Mouse (Mus musculus) left cerebral cortex, postnatal 25 days (tissue): ENCODE measurements at regions not wholly inside any gene's neighbourhood (a gene's known extent, or its start where the extent isn't known, plus 50 kb on each side); places are given as distances from the start of the nearest gene placed in this dataset.

ENCODE experiments used
- DNase-seq, 2 experiments: peaks; one replicate each; pipeline ENCODE4 v3.0.0; 2022; ENCODE audit warnings: low spot score in 2 of 2, mixed read lengths in 1 of 2
- intact Hi-C: fragments of 180-260 bp; cut with DNase I; formaldehyde crosslinking; loops from one replicate; pipeline ENCODE4 v1.15.1; 2025

DNA sequence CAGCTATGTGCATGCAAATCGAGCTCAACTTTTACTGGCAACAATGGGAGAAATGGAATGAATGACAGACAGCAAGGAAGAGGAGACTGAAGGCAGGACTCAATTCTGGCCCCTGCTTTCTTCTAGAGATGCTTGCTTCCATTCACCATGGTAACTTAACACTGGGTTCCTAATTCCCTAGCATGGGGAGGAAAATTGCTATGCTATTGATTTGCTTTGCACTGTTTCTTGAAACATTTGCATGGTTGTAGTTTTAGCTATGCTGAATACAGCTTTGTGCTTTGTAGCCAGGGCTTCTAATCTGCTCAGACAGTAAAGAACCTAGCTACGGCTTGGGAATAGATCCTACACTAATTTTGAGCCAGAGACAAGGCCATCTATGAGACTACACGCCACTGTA, 419.0 kb upstream of the Tenm3 start:
- no peak for DNase-seq
- intact Hi-C loops = no loop called here

- DNase-seq = peak in 1 of 2 experiments; percentile 8
- intact Hi-C loops = no loop called here
These were observed 412.2 kb upstream of the Tenm3 start for GRCm38 (mm10) chr8:49255954-49256353.

DNA sequence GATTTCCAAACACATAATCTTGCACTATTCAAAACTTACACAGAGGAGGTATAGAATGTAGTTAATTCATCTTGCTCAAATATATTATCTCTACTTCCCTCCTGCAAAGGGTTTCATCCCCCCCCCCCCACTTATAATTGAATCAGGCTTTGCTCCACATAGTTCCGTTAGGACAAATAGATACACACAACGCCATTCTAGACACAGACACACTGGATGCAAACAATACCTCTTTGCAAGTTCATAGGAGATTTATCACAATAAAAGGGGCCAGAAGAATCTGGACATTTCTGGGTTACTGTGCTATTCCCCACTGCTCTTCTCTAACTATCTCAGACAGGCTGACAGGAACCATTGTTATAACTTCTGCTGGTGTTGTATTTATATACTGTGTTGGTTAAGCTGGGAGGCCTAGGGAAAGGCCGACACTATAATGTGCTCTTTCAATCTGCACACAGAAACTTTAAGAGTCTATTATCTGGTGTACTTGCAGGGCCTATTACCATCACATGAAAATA, 410.6 kb upstream of the Tenm3 start:
- no peak for DNase-seq
- intact Hi-C loops = no loop called here

GRCm38 (mm10) chr8:49243002-49243401, 399.3 kb upstream of the Tenm3 start:
- intact Hi-C loops = no loop called here
- no peak for DNase-seq

- DNase-seq = no peak
These were observed 393.0 kb upstream of the Tenm3 start for GRCm38 (mm10) chr8:49236822-49237071.

DNA sequence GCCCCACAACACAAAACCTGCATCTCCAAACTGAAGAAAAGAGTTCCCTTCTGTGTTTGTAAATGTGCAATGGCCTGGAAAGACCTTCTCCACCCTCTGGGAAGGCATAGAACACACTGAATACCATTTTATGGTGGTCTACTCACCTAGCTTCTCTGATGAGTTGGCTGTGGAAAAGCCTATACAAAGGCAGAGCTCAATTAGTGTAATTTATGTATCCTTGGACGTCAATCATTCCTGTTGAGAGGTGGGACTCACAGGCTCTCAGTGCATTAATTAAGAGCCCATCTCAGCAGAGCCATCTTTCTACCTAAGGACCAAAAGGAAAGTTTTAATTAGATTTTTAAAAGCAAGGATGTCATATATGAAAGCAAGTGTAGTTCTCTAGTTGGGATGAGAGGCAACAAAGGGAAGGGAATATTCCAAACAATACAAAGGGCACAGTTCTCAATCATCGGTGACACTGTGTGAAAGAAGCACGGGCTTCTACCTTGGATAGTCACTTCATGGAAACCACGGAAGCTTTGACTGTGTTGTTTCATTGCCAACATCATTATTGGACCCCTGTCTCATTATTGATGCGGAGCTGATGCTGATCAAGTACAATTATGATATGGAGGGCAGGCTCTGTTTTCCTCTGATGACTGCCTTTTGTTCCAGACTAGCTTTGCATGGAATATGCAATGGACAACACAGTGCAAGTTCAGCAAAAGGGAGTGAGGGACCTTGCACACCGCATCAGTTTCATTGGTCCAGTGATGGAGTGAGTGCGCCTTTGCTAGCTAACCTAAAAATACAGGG, 392.5 kb upstream of the Tenm3 start:
- DNase-seq = no peak
- intact Hi-C loops = no loop called here

More at GRCm38 (mm10) chr8:49236822-49237071, 393.0 kb upstream of the Tenm3 start:
- intact Hi-C loops = no loop called here

DNA sequence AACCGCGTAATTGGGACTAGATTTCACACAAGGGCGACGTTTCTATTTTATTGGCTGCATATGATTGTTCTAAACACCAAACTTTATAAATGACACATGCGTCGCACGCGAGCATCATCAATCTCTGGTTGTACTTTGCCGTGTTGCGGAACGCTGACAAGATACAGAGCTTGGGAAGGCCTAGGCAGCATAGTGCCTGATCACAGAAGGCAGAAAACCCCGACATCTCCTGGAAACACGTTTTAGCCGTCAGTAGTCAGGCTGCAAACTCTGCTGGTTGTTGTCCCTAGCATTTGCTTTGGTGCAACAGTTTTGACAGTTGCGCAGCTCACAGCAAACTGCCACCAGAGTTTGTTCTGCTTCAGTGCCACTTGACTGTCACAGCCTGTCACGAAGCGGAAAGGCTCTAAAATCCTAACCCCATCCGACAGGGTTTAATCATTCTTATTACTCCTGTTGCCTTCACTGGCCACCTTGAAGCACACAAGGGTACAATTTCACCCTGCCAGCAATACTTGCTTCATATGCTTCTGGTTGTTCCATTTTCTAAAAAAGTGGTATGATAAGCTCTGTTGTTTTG, 380.2 kb upstream of the Tenm3 start:
- intact Hi-C loops = no loop called here
- no peak for DNase-seq

DNA sequence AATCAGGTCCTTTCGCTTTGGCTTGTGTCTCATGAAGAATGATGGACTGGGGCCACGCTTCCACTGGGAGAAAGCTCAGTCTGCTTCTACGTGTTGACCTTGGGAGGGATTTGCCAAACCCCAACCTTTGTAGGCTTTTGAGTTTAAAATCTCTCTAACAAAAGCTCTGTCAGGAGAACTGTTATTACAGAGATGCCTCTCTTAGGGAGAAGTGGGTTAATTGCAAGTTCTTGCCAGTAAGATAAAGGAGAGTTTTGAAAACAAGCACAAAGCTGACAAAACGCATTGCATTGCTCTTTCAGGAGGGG, 351.5 kb upstream of the Tenm3 start:
- intact Hi-C loops = no loop called here
- no peak for DNase-seq

DNA sequence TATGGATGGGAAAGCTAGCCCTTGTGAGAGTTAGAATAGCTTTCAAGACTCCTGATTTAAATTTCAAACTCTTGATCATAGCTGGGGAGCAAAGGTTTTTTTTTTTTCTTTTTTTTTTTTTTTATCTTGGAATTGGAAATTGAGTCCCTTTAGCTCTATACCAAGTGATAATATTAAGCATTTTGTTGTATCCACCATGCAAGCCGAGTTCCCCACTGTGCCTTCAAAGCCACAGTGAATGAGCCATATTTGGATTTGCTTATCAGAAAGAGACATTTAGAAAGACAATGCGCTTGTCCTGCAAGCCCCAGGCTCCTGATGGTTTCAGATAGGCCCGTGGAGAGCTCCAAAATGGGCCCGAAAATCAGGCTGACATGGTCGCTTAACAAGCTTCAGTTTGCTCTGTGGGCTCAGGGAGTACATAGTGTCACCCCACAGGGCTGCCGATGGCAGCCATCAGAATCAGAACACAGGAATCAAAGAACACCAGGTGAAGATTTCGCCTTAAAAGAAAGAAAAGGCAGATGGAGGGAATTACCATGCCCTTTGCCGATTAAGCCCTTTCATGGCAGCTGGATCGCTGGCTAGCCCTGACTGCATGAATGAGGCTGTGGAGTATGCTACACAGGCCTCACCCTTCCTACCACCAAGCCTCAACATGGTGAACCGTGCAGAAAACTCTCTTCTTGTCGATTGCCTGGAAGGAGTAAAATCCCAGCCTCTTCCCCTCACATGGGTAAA, 351.0 kb upstream of the Tenm3 start:
- intact Hi-C loops = no loop called here

DNA sequence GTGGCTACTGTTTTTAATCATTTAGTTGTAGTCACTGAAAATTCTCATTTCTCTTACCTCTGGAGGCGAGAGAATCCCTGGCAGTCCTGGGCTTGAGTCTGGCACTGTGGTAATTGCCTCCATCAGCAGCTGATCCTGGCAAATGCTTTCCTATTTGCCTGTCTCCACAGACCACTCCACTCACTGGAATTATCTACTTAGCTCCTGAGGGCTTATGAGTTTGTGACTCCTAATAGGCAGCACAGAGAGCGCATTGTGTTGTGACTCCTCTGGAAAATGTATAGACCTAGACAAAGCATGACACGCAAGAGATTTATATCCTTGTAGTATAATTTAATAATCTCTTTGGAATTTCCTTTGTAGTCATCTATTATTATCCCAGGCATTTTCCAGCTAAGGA, 343.1 kb upstream of the Tenm3 start:
- intact Hi-C loops = no loop called here

More for the DNA sequence above, 351.0 kb upstream of the Tenm3 start:
- no peak for DNase-seq

DNA sequence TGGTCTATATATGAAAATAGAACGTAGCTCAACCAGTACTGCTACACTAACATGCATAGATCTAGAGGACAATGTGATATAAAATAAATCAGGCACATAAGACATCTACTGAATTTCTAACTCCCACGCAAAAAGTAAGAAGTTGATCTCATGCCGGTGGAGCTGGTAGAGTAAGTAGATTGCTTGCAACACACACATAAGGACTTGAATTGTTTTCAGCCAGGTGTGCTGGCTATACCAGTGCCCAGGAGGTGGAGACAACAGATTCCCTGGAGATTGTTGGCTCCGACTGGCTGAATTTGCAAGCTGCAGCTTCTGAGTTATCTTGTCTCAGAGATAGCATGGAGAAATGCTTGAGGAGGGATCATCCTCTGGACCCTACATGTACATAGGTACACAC, 331.6 kb upstream of the Tenm3 start:
- intact Hi-C loops = no loop called here
- no peak for DNase-seq

More for the DNA sequence above, 343.1 kb upstream of the Tenm3 start:
- no peak for DNase-seq

GRCm38 (mm10) chr8:49174956-49175355, 331.2 kb upstream of the Tenm3 start:
- DNase-seq = no peak
- intact Hi-C loops = no loop called here

- peak; percentile 3 to 20 for DNase-seq
- intact Hi-C loops = no loop called here
These were observed 315.6 kb upstream of the Tenm3 start for GRCm38 (mm10) chr8:49159318-49159717.

GRCm38 (mm10) chr8:49158201-49158600, 314.4 kb upstream of the Tenm3 start:
- DNase-seq = no peak
- intact Hi-C loops = no loop called here

DNA sequence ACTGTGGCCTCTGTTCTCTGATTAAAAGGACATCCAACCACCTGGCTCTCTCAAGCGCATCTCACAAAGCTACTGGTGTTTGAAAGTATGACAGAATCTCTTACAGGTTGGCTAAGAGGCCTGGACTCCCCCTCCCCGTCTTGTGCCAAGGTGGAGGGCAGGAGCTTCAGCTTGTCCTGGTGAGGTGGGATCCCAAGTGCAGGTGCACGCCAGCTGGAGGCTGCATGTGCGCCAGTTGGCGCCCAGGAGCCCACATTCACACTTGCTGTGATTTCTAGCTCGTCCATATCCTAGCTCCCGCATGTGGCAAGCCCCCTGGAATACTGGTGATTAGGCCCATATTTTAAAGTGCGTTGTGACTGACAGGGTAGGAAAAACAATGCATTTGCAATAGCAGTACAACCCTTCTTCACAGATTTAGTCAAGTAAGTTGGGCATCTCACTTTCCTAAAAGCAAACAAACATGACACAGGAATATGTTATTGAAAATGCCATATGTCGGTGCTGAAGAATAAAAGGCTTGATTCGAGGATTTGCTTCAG, 292.8 kb upstream of the Tenm3 start:
- no peak for DNase-seq
- intact Hi-C loops = no loop called here

DNA sequence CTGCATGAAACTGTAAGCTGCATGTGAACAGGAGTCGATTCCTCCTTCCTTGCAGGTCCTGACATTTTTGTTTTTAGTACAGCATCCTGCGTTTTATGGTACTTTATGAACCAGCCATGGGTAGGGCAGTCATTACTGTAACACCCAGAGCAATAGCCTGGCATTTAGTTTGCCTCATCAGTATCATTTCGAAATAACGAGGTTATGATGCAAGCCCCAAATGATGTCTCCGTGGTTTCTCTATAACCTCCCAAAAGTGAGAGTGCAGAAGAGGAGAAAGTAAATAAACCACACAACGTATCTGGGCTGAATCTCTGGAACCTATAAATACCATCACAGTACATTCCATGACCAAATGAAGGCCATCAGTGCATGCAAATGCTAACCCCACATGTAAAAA, 265.3 kb upstream of the Tenm3 start:
- DNase-seq = no peak
- intact Hi-C loops = no loop called here

- DNase-seq = no peak
- intact Hi-C loops = no loop called here
These were observed 264.9 kb upstream of the Tenm3 start for GRCm38 (mm10) chr8:49108665-49109064.

DNA sequence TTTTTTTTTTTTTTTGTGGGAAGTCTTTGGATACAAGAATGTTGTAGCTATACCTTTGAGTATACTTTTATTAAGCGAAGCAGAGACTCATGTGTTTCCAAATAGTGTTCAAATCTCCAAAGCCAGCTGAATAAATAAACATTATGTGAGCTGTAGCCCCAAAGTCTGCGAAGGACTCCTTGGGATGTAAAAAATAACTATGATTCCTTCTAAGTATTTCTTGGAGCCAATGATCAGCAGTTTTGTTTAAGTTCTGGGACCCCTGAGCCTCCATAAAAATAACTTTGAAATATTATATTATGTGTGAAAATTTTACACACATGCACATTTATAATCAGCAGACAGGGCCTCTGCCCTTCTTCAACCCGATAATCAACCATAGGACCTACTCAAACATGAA, 262.8 kb upstream of the Tenm3 start:
- DNase-seq = no peak
- intact Hi-C loops = no loop called here

GRCm38 (mm10) chr8:49101156-49101555, 257.4 kb upstream of the Tenm3 start:
- intact Hi-C loops = no loop called here
- no peak for DNase-seq

DNA sequence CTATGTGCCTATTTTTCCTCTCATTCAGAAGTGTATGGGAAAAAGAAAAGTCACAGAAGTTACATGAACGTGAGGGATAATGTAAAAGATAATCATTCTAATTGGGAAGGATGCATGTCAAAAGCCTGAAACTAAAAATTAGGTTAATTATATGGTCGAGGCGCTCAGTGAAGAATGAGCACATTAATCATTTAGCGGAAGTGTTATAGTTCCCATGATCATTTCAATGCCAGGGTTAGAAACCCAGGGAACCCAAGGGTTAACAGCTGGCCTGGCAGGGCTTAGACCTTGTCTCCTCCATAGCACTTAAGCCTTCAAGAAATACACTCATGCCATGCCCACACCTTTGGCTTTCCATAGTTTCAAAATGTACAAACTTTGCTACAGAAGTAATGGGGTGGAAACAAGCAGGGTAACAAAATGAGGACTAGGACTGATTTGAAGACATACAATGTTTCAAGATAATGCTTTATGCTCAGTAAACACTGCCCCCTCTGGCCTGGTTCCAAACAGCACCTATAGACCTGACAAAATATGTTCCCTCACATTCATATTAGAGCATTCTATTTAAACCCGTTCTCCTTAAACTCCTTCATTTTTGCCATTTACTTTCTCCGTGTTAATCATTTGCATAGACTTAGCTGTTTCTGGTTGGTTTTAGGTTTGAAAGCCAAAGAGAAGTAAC, 240.6 kb upstream of the Tenm3 start:
- DNase-seq = no peak
- intact Hi-C loops = no loop called here
